Mouse (Mus musculus) liver, adult 2 months (tissue): ENCODE results near the gene Rasal2.

Experiments
- CTCF ChIP-seq: fragments of 200-500 bp; IDR thresholded peaks from 2 replicates; pipeline ENCODE4 v1.5.1; 2011; ENCODE audit warnings: low read depth, low read length, control low read depth
- POLR2A ChIP-seq: fragments of 200-500 bp; IDR thresholded peaks from 2 replicates; pipeline ENCODE4 v1.6.1; 2011; ENCODE audit warnings: low read length, control low read depth; ENCODE audit not compliant: insufficient read depth; ENCODE audit errors: extremely low read depth

- TF ChIP-seq CTCF, result no peak
- TF ChIP-seq POLR2A, result no peak
These were observed 229.4 kb downstream of the Rasal2 start for GRCm38 (mm10) chr1:157183043-157183442.
